Mouse (Mus musculus): ENCODE results near the gene Baz1b.

GRCm38 (mm10) chr5:135241474-135241873 is 54.4 kb downstream of the Baz1b start:
- TF ChIP-seq CTCF (IDR thresholded peaks at IDR 0.05; ENCODE audit: low read depth, low read length) (no peak), POLR2A (IDR thresholded peaks at IDR 0.05; ENCODE audit: extremely low read depth, insufficient read depth, low read length) (no peak)

Data from liver, adult 2 months (tissue).